Mouse (Mus musculus): ENCODE results near the gene Fxyd1. TPM values are rescaled to one million over a fixed set of nuclear protein-coding genes. Genes with fewer than 3 reads are reported as not detected.

Fxyd1 gene
- total and polyA plus RNA-seq, 3 experiments = 0.22 TPM; not detected in 2

GRCm38 (mm10) chr7:31039011-31039410 is 18.0 kb downstream of the Fxyd1 start:
- Histone ChIP-seq H3K36me3 (ENCODE audit: control insufficient read depth in 1 of 2, insufficient read depth in 2 of 2, low read length in 2 of 2) (peaks cover 0 to 24% of the 10 kb centered on the region in 2 experiments; a peak in 2 of 4 replicates), H3K79me2 (ENCODE audit: control insufficient read depth, insufficient read depth, low read length, poor library complexity) (no peaks in the 10 kb centered on the region; the same call in 1 of the 2 replicates), H3K9me3 (replicated peaks; ENCODE audit: insufficient read depth, low read length) (no peaks in the 10 kb centered on the region), H3K4me3 (ENCODE audit: control insufficient read depth in 1 of 2, insufficient read depth in 1 of 2, low read depth in 2 of 2, low read length in 2 of 2) (no peak overlapping the region), H3K4me1 (ENCODE audit: control insufficient read depth in 1 of 2, insufficient read depth in 2 of 2, low read length in 2 of 2) (peaks cover 12 to 45% of the 10 kb centered on the region in 2 experiments), H3K9ac (ENCODE audit: control insufficient read depth, low read depth, low read length, poor library complexity, severe bottlenecking) (no peak overlapping the region), H3K27me3 (ENCODE audit: control insufficient read depth in 1 of 2, insufficient read depth in 2 of 2, low read length in 2 of 2) (no peaks in the 10 kb centered on the region), H3K27ac (ENCODE audit: control insufficient read depth, low read depth, low read length) (no peak overlapping the region)
- no peak for DNase-seq (ENCODE audit: low read depth, low spot score)
- TF ChIP-seq TCF12 (IDR thresholded peaks at IDR 0.05; ENCODE audit: low read depth, low read length) (no peak), POLR2A (IDR thresholded peaks at IDR 0.05; ENCODE audit: control insufficient read depth in 1 of 2, insufficient read depth in 1 of 2, low read depth in 1 of 2, low read length in 2 of 2, poor library complexity in 1 of 2) (no peak), KAT2A (conservative IDR thresholded peaks at IDR 0.05; ENCODE audit: low read depth, low read length) (no peak), CHD1 (IDR thresholded peaks at IDR 0.05; ENCODE audit: low read depth, low read length) (no peak), GABPA (IDR thresholded peaks at IDR 0.05; ENCODE audit: low read depth, low read length) (no peak), USF2 (IDR thresholded peaks at IDR 0.05; ENCODE audit: borderline replicate concordance in 1 of 2, insufficient read depth in 1 of 2, low read depth in 1 of 2, low read length in 2 of 2) (no peak), EP300 (IDR thresholded peaks at IDR 0.05; ENCODE audit: low read depth in 1 of 2, low read length in 2 of 2) (no peak), ZC3H11A (IDR thresholded peaks at IDR 0.05; ENCODE audit: low read depth, low read length) (no peak), ELF1 (IDR thresholded peaks at IDR 0.05; ENCODE audit: low read depth, low read length) (no peak), MAX (IDR thresholded peaks at IDR 0.05; ENCODE audit: low read length) (no peak)

DNA sequence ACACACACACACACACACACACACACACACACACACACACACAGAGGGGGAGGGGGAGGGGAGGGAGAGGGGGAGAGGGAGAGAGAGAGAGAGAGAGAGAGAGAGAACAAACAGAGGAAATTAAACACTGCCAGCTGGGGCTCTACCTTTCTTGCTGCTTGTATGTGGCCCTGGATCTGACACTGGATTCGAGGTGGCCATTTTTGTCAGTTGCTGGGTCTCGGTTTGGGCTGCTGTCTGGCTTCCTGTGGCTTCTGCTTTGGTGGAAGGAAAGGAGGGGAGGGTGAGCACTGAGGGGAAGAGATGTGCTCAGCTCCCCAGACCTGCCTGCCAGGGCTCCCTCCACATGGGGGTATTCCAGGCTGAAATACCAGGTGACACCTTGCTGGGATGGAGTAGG is 19.3 kb downstream of the Fxyd1 start:
- TF ChIP-seq JUND (IDR thresholded peaks at IDR 0.05; ENCODE audit: low read depth, low read length) (peak; percentile 69; the same call in 1 of the 2 replicates), TCF12 (IDR thresholded peaks at IDR 0.05; ENCODE audit: low read depth, low read length) (no peak)
- Histone ChIP-seq H3K4me3 (ENCODE audit: control insufficient read depth in 1 of 2, insufficient read depth in 1 of 2, low read depth in 2 of 2, low read length in 2 of 2) (peak overlapping the region; percentile 60 to 64), H3K79me2 (ENCODE audit: control insufficient read depth, insufficient read depth, low read length, poor library complexity) (no peaks in the 10 kb centered on the region; the same call in 1 of the 2 replicates), H3K9me3 (replicated peaks; ENCODE audit: insufficient read depth, low read length) (no peaks in the 10 kb centered on the region), H3K36me3 (ENCODE audit: control insufficient read depth in 1 of 2, insufficient read depth in 2 of 2, low read length in 2 of 2) (peaks cover 0 to 26% of the 10 kb centered on the region in 2 experiments; a peak in 2 of 4 replicates), H3K4me1 (ENCODE audit: control insufficient read depth in 1 of 2, insufficient read depth in 2 of 2, low read length in 2 of 2) (peaks cover 14 to 50% of the 10 kb centered on the region in 2 experiments), H3K9ac (ENCODE audit: control insufficient read depth, low read depth, low read length, poor library complexity, severe bottlenecking) (peak overlapping the region; percentile 73), H3K27ac (ENCODE audit: control insufficient read depth, low read depth, low read length) (peak overlapping the region; percentile 6; the same call in 1 of the 2 replicates), H3K27me3 (ENCODE audit: control insufficient read depth in 1 of 2, insufficient read depth in 2 of 2, low read length in 2 of 2) (no peaks in the 10 kb centered on the region)
- peak; percentile 48 for DNase-seq (ENCODE audit: low read depth, low spot score)

GRCm38 (mm10) chr7:31036917-31037316 is 20.1 kb downstream of the Fxyd1 start:
- Histone ChIP-seq H3K27ac (ENCODE audit: control insufficient read depth, low read depth, low read length) (peak overlapping the region; percentile 73), H3K79me2 (ENCODE audit: control insufficient read depth, insufficient read depth, low read length, poor library complexity) (no peaks in the 10 kb centered on the region; the same call in 1 of the 2 replicates), H3K36me3 (ENCODE audit: control insufficient read depth in 1 of 2, insufficient read depth in 2 of 2, low read length in 2 of 2) (peaks cover 0 to 26% of the 10 kb centered on the region in 2 experiments; a peak in 2 of 4 replicates), H3K27me3 (ENCODE audit: control insufficient read depth in 1 of 2, insufficient read depth in 2 of 2, low read length in 2 of 2) (no peaks in the 10 kb centered on the region), H3K9me3 (replicated peaks; ENCODE audit: insufficient read depth, low read length) (no peaks in the 10 kb centered on the region), H3K4me3 (ENCODE audit: control insufficient read depth in 1 of 2, insufficient read depth in 1 of 2, low read depth in 2 of 2, low read length in 2 of 2) (peak overlapping the region; percentile 64 to 71), H3K4me1 (ENCODE audit: control insufficient read depth in 1 of 2, insufficient read depth in 2 of 2, low read length in 2 of 2) (peaks cover 14 to 47% of the 10 kb centered on the region in 2 experiments), H3K9ac (ENCODE audit: control insufficient read depth, low read depth, low read length, poor library complexity, severe bottlenecking) (peak overlapping the region; percentile 73)
- peak; percentile 96 for DNase-seq (ENCODE audit: low read depth, low spot score)
- TF ChIP-seq CHD1 (IDR thresholded peaks at IDR 0.05; ENCODE audit: low read depth, low read length) = no peak
- TF ChIP-seq TCF12 (IDR thresholded peaks at IDR 0.05; ENCODE audit: low read depth, low read length) = 0 out of 2 replicates have a peak, but pooled peaks have one; percentile 9
- peak; percentile 68 for TF ChIP-seq NELFE (IDR thresholded peaks at IDR 0.05; ENCODE audit: low read depth, low read length)
- no peak for TF ChIP-seq KAT2A (conservative IDR thresholded peaks at IDR 0.05; ENCODE audit: low read depth, low read length)
- TF ChIP-seq MAFK (IDR thresholded peaks at IDR 0.05; ENCODE audit: borderline replicate concordance, low read depth, low read length) = no peak
- no peak for TF ChIP-seq ZC3H11A (IDR thresholded peaks at IDR 0.05; ENCODE audit: low read depth, low read length)
- no peak for TF ChIP-seq GABPA (IDR thresholded peaks at IDR 0.05; ENCODE audit: low read depth, low read length)
- peak; percentile 63 for TF ChIP-seq HCFC1 (IDR thresholded peaks at IDR 0.05; ENCODE audit: low read depth, low read length)
- TF ChIP-seq EP300 (IDR thresholded peaks at IDR 0.05; ENCODE audit: low read depth in 1 of 2, low read length in 2 of 2) = no peak
- TF ChIP-seq USF2 (IDR thresholded peaks at IDR 0.05; ENCODE audit: borderline replicate concordance in 1 of 2, insufficient read depth in 1 of 2, low read depth in 1 of 2, low read length in 2 of 2) = peak in 1 of 2 experiments; percentile 86; a peak in 2 of 4 replicates
- TF ChIP-seq USF1 (IDR thresholded peaks at IDR 0.05; ENCODE audit: low read depth, low read length) = peak; percentile 97
- no peak for TF ChIP-seq SMC3 (IDR thresholded peaks at IDR 0.05; ENCODE audit: low read depth, low read length)
- TF ChIP-seq MAX (IDR thresholded peaks at IDR 0.05; ENCODE audit: low read length) = peak; percentile 76
- no peak for TF ChIP-seq JUND (IDR thresholded peaks at IDR 0.05; ENCODE audit: low read depth, low read length)
- no peak for TF ChIP-seq ZNF384 (IDR thresholded peaks at IDR 0.05; ENCODE audit: low read depth, low read length)
- peak; percentile 87; the same call in 1 of the 2 replicates for TF ChIP-seq ZMIZ1 (IDR thresholded peaks at IDR 0.05; ENCODE audit: low read depth, low read length)
- TF ChIP-seq ELF1 (IDR thresholded peaks at IDR 0.05; ENCODE audit: low read depth, low read length) = peak; percentile 91
- TF ChIP-seq POLR2AphosphoS5 (IDR thresholded peaks at IDR 0.05; ENCODE audit: borderline replicate concordance, low read depth, low read length) = no peak
- peak; percentile 87 for TF ChIP-seq TBP (IDR thresholded peaks at IDR 0.05; ENCODE audit: low read depth, low read length)
- no peak for TF ChIP-seq MAZ (IDR thresholded peaks at IDR 0.05; ENCODE audit: low read depth, low read length)
- no peak for TF ChIP-seq MYC (IDR thresholded peaks at IDR 0.05; ENCODE audit: low read depth, low read length)

Measured in MEL (cell line).